Mouse (Mus musculus) cerebellum, adult (tissue): ENCODE results near the gene Ppid.
"Not testable (repeated sequence)": the region's sequence is repeated elsewhere in the genome, so short reads cannot be mapped to it uniquely, and the experiment has no call there.

Experiments
- ATAC-seq: cut with Nextera tagmentation; 2 replicates; pipeline ENCODE4 v1.9.2; 2017; ENCODE audit warnings: mild to moderate bottlenecking, moderate library complexity, mixed read lengths; ENCODE audit not compliant: insufficient number of reproducible peaks, low FRiP score, low TSS enrichment

Ppid gene

DNA sequence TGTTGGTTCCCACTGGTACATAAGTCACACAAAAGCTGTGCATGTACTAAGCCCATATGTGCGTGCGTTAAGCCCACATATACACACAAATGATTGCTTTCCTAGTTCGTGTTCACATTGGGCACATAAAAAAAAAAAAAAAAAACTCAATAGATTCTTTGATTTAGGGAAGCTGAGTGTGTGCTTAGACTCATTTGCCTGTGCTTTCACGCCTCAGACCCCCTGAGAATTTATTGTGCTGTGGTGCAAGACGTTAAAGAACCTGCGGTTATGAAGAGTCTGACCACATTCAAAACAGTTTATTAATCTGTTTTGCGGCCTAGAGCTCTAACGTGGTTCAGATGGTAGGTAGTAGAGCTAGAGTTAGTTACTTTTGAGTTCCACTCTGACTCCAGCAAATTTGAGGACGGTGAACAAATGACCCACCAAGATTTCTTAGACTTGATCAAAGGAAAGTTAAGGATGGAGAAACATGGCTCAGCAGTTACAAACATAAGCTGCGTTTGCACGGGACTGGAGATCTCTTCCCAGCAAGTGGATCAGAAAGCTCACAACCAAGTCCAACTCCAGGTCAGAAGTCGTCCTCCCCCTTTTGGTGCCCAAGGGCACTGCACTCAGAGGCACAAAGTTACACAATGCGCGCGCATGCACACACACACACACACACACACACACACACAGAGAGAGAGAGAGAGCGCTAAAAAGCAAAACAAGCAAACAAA, 22.4 kb upstream of the Ppid start:
- no peak for ATAC-seq

DNA sequence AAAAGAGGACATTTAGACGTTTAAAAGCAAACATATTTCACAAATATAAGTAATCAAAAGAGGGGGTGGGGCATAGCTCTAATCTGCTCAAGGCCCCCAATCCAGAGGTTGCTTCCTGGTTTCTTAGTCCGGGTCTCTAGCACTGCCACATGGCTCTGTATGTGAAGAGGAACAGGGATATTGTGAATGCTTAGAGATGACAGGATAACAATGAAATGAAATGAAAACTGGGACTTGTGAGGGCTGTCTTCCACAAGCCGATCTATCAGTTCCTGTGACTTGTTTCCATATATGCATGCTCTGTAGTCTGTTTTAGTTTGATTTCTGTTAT, 21.8 kb upstream of the Ppid start:
- no peak for ATAC-seq

- ATAC-seq = no peak
These were observed 18.7 kb upstream of the Ppid start for GRCm38 (mm10) chr3:79572399-79572798.

GRCm38 (mm10) chr3:79573376-79573775, 17.8 kb upstream of the Ppid start:
- ATAC-seq = not testable (repeated sequence)

DNA sequence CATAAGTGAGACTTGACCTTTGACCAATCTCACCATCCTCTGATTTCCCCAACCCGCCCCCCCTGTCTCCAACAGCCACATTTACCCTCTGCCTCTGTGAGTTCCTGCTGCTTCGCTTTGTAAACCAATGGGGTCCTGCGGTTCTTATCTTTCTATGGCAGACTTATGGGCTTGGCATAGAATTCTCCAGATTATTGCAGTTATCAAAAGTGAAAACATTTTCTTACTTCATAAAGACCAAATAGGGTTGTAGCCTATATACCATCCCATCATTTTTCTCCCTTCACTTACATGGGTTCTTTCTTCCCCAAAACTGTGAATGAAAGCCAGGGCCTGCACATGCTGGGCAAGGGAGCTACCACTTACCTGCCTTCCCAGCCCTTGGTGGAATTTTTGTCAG, 16.8 kb upstream of the Ppid start:
- no peak for ATAC-seq

DNA sequence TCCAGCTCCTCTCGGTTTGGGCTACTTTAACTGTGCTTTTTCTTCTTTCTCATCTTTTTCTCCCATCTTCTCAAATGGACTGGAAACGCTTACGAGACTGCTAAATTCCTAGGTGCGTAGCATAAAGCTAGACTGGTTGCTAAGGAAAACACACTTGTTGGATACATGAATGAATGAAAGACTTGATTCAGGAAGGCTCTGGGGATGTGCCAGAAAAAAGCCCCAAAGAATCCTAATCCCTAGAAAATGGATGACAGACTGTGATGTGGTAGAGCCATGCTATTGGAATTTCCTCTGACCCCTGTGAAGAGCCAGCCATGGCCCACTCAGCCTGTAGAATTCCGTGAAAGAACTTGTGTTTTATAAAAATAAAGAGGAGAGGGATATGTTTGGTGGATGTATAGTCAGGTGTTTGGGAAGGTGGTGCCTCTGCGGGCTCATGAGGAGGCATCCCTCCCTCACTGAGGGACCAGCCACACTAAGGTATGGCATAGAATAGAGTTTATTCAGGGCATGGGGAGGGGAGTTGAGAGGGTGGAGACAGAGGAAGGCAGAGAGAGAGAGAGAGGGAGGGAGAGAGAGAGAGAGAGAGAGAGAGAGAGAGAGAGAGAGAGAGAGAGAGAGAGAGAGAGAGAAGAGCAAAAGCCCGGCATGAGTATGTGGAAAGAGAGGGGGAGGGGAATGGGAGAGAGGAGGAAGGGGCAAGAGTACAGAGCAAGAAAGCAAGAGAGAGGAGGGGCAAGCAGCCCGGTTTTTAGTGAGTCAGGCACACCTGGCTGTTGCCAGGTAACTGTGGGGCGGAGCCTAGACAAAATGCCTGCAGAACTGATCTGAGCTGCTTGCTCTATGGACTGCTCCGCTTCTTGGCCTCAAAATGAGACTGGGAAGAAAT, 15.3 kb upstream of the Ppid start:
- no peak for ATAC-seq

DNA sequence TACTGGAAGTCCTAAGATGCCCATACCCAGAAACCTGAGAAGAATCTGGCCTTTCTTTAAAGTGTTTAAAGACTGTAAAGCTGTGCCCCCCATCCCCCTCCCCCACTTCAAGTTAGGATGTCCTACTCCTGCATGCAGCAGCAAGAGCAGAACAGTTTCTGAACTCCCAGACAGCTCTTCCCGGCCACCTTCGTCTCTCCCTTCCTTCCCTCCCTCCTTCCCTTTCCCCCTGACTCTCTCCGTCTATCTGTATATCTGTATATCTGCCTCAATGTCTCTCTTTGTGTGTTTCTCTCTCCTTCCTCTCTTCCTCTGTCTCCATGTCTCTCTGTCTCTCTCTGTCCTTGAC, 14.7 kb upstream of the Ppid start:
- no peak for ATAC-seq

GRCm38 (mm10) chr3:79576865-79577264, 14.3 kb upstream of the Ppid start:
- no peak for ATAC-seq

- ATAC-seq = no peak
These were observed 13.5 kb upstream of the Ppid start for GRCm38 (mm10) chr3:79577606-79578005.

GRCm38 (mm10) chr3:79578164-79578563, 13.0 kb upstream of the Ppid start:
- ATAC-seq = no peak

DNA sequence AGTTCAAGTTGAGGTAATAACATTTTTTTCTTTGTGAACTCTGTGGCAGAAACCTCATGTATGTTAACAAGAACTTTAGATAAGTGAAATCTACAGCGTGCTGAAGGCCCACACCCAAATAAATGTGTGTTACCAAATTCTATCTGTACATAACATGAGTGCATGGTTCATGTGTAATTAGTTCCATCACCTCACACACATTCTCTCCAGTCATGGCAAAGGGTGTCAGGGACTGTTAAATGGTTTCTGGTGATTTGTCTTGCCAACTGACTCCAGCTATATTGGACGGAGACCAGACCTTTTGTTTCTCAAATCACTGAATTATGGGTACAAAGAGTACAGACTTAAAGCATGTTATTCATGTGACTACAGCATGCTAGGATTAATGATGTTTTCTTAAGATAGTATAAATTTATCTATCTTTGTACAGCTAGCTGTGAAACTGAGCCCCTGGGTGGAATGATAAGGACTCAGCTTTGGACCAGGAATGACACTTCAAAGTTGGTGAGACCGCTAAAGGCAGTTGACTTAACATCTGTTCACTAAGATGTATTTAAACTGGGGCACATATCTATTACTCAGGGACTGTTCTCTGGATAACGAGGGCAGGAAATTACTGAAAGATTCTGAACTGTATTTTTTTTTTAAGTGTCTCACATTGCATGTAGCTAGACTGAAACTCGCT, 11.1 kb upstream of the Ppid start:
- ATAC-seq = no peak

DNA sequence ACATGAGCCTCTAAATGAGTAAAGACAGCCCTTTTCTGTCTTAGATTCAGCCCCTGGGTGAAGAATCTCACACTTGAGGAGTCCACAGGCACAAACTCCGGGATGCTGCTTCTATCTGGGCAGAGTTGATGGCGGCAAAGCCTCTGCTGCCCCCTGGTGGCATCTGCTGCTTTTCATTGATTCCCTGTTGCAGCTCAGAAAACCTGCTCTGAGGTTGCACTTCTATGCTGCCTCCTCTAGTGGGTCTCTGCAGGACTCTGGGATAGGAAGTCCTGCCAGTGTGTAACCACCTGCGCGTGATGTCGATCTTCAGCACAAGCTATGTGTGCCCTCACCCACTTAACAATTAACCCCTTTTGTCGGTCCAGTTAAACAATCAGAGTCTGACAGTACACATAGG, 4.3 kb upstream of the Ppid start:
- peak; percentile 87 for ATAC-seq

DNA sequence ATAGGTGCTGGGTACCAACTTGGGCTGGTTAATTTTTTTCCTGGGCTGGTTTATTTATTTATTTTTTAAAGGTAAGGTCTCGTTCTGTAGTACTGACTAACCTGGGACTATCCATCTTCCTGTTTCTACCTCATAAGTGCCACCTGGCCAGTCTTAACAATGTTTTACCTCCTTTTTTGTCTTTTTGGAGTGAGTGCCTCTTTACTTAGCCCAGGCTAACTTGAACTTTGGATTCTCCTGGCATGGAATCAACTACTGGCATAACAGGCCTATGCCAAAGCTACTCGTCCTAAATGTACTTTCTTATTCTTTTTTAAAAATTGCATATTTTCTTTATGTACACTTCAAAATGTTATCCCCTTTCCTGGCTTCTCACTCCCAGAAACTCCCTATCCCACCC, 1.5 kb upstream of the Ppid start:
- ATAC-seq = no peak

DNA sequence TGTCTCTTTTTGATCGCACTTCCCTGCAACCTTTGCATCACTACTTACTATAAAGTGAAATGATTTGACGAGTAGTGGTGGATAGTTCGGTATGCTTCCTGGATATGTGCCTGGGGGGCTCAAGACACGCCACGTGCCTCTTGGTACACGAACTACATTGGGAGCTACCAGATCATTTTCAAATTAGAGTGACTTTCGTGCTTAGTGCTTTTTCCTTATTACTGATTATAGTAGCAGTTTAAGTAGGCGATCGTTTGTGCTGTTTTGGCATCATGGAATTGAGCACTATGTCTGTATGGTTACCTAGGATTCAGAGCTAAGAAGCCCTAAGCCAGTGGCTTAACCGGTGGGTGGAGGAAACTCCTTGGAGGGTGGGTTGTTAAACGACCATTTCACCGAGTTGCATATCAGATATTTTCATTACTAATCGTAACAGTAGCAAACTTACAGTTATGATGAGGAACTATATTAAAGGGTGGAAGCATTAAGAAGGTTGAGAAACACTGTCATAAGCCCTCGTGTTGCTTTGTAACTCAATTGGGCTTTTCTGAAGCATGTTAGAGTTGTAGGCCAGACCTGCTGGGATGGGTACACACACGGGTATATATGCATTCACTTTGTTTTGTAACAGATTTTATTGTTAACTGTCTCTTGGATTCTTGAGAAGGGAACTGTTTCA, 790 bp downstream of the Ppid start:
- ATAC-seq = no peak

DNA sequence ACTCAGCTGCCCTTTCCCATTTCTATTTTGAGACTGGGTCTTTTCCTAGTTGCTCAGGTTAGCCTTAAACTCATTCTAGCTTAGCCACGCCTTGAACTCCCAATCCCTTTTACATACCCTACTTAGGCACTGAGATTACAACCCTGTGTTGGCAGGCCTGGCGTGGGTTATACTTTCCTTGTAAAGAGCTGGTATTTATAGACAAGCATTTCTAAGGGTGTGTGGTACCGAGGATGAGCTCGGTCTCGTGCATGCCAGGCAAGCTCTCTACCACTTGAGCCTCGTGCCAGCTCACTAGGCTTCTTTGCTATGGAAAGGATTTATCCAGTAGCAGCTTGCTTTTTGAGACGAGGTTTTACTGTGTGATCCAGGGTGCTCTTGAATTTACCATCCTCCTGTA, 4.3 kb downstream of the Ppid start:
- ATAC-seq = no peak

DNA sequence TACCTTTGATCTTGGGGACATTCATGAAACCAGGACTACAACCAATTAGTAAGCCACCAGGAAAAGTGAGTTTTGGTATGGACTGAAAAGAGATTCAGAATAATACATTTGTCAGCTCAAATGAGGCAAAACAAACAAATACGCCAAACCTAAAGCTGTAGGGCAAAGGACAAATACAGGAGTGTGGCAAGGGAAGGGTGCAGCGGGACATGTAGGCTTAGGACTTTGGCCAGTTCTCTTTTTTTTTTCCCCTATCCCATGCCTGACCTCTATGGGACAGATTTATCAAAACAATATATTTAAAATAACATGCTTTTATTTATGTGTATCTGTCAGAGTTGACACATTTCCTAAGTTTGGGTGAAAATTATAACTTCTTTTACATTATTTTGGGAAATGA, 18.7 kb downstream of the Ppid start:
- no peak for ATAC-seq

- no peak for ATAC-seq
These were observed 36.5 kb downstream of the Ppid start for GRCm38 (mm10) chr3:79627484-79628181.

DNA sequence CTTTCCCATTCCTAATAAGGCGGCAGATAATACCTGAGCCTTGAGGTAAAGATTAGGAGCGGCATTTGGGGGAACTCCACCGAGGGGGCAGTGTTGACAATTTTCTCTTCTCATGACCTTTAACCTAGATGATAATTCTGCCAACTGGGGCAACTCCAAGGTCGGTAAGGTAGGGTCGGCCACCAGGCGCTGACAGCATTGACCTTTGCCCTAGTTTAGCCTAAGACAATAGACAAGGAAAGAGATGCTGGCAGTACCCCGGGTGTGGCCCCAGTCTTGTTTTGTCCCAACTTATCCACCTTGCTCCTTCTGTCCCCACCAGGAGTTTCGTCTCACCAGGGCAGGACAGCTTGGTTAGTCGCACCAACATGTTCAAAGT, 37.0 kb downstream of the Ppid start:
- ATAC-seq = no peak

- peak; percentile 97 for ATAC-seq
These were observed 37.6 kb downstream of the Ppid start, which contains the start of gene 4930579G24Rik for GRCm38 (mm10) chr3:79628561-79629415. Gene 4930579G24Rik, plus strand, starts transcription at chr3:79629079.

- ATAC-seq = peak; percentile 64
These were observed 38.2 kb downstream of the Ppid start, which contains the start of gene Etfdh for GRCm38 (mm10) chr3:79629416-79629730. Gene Etfdh, minus strand, starts transcription at chr3:79629500.
